Mouse (Mus musculus): ENCODE data around the gene Frmd4b.
"Not testable (repeated sequence)": the region's sequence is repeated elsewhere in the genome, so short reads cannot be mapped to it uniquely, and the experiment has no call there.

Frmd4b gene

DNA sequence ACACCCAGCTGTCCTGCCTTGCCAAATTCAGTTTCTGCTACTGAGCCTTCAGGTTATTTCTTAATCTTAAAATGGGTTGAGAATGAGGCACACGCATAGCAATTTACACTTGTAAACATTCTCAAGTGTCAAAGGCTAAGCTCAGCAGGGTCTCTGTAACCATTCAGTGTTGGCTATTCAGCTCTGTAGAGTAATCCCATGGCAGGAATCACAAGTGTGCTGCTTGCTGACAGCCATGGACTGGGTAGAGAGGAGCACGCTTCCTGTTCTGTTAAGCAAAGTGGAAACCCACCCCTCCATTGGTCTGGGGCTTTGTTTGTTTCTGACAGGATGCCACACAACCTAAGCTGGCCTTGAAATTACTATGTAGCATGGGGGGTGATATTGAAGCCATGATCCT lies 246.4 kb downstream of the Frmd4b start:
- in situ Hi-C loops (cut with MboI, MseI), result no loop called here

DNA sequence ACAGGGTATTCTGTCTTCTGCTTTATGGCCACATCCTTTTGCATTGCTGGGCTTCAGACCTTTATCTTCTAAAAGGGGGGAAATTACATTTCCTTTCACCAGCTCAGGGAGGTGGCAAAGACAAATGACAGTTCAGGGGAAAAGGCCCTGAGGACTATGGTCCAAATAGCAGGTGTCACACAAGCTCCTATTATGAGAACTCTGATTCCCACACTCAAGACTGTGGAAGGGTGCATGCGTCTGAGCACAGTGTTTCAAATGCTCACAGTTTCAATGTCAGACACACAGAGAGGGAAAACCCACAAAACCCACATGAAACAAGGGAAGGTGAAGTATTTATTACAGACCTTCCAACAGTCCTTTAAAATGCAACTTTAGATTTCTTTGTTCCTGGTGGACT lies 246.9 kb downstream of the Frmd4b start:
- in situ Hi-C loops (cut with MboI, MseI), result no loop called here

- in situ Hi-C loops (cut with MboI, MseI), result no loop called here
These were observed 253.5 kb downstream of the Frmd4b start for GRCm38 (mm10) chr6:97363846-97364245.

DNA sequence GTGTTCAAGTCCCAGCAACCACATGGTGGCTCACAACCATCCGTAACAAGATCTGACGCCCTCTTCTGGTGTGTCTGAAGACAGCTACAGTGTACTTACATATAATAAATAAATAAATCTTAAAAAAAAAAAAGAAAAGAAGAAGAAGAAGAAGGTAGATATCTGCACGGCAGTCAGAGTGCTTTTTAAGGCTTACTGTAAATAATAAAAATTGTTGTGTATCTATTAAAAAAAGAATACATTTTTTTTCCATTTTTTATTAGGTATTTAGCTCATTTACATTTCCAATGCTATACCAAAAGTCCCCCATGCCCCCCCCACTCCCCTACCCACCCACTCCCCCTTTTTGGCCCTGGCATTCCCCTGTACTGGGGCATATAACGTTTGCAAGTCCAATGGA lies 259.7 kb downstream of the Frmd4b start:
- in situ Hi-C loops (cut with MboI, MseI), result not testable (repeated sequence)

GRCm38 (mm10) chr6:97356612-97357011 lies 260.7 kb downstream of the Frmd4b start:
- in situ Hi-C loops (cut with MboI, MseI), result no loop called here

DNA sequence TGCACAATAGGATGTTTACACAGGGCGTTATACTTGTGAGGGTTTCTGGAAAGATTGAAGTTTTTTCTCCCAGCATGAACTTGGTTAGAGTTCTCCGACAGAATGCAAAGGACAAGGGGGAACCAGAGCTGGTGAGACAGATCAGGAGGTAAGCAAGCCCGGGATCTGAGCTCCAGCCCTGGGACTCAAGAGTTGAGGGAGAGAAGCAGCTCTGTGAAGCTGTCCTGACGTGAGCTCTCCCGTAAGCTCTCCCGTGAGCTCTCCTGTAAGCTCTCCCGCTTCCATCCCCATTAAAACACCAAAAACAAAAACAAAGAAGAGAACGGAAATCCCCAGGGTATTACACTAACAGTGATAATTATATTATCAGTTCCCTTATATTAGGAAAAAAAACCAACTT lies 262.2 kb downstream of the Frmd4b start:
- in situ Hi-C loops (cut with MboI, MseI), result no loop called here

DNA sequence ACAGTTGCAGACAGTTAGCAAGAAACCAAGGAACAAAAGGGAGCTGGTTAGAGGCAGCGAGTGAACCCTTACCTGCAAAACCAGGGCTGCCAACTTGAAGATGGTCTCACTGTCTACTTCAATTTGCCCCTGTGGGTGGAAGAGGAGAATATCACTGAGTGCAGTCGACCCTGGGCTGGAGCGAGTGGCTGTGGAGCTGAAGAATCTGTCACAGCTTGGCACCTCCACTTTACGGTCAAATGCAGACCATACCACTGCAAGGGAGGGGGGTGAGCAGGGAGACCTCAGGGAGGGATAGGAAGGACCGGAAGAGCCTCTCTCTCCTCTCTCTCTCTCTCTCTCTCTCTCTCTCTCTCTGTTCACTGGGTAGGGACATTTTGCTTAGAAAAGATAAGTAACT lies 263.4 kb downstream of the Frmd4b start:
- in situ Hi-C loops (cut with MboI, MseI), result no loop called here

DNA sequence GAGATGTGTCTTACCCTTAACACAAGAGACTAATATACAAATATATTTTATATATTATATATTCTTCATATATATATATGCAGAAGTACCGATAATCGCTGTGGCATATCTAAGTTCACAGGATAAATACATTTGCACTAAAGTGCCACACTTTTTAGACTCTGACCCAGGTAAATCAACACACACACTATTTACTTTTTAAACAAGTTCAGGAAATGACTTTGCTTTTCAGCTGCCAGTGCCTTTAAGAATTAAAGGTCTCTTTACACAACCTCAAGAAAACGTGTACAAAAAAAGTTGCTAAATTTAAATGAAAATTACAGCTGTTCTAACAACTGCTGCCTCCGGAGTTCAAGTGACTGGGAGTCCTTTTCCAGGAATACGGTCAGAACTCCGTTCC lies 264.0 kb downstream of the Frmd4b start:
- in situ Hi-C loops (cut with MboI, MseI), result no loop called here

GRCm38 (mm10) chr6:97352505-97353154 lies 264.7 kb downstream of the Frmd4b start:
- in situ Hi-C loops (cut with MboI, MseI), result no loop called here

- in situ Hi-C loops (cut with MboI, MseI), result no loop called here
These were observed 267.8 kb downstream of the Frmd4b start for GRCm38 (mm10) chr6:97349355-97350138.

GRCm38 (mm10) chr6:97346932-97347331 lies 270.4 kb downstream of the Frmd4b start:
- in situ Hi-C loops (cut with MboI, MseI), result no loop called here

GRCm38 (mm10) chr6:97346527-97346926 lies 270.8 kb downstream of the Frmd4b start:
- in situ Hi-C loops (cut with MboI, MseI), result no loop called here

DNA sequence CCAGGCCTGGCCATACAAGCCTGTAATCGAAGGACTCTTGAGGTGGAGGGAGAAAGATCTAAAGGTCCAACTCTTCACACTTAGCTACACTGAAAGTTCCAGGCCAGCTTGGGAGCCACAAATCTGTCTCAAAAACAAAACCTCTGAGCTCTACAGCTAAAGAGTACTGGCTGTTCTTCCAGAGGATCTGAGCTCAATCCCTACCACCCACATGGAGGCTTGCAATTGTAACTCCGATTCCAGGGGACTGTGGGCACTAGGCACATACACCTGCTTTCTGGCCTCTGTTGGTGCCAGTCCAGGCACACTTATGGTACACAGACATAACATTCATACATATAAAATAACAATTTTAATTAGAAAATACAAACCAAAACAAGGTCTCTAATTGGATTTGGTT lies 271.4 kb downstream of the Frmd4b start:
- in situ Hi-C loops (cut with MboI, MseI), result no loop called here

GRCm38 (mm10) chr6:97342185-97342584 lies 275.2 kb downstream of the Frmd4b start:
- in situ Hi-C loops (cut with MboI, MseI), result no loop called here

DNA sequence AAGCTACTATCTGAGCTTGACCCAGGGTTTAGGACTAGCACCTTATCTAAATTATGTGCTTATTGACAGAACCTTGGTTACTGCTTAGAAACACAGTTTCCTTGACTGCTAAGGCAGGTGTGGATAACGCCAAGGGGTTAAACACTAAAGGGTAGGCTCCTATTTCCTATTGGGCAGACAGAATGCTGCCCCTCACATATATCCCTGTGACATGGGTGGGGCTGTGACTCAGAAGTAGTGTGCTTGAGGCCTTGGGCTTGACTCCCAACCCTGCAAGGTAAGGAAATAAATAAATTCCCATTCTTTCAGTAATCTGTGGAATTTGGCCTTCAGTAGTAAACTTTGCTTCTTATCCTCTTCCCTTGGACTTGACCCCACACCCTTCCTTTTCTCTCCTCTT lies 275.7 kb downstream of the Frmd4b start:
- in situ Hi-C loops (cut with MboI, MseI), result no loop called here

DNA sequence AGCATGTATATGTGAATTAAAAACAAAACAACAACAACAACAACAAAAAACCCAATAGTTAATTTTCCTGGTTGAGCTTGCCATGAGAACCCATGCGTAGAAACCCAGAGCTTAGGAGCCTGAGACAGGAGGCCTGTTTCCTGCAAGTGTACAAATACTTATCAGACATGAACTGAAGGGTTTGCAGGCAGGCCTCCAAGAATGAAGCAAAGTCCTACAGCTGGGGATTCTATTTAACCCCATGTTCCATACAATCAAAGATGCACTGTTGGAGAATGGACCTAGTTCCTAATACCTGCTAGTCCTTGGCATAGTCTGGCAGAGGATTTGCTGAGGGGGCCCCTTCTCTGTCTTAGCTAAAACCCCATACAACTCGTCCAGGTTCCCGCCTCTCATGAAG lies 276.2 kb downstream of the Frmd4b start:
- in situ Hi-C loops (cut with MboI, MseI), result no loop called here

GRCm38 (mm10) chr6:97340211-97340791 lies 277.0 kb downstream of the Frmd4b start:
- in situ Hi-C loops (cut with MboI, MseI), result no loop called here

DNA sequence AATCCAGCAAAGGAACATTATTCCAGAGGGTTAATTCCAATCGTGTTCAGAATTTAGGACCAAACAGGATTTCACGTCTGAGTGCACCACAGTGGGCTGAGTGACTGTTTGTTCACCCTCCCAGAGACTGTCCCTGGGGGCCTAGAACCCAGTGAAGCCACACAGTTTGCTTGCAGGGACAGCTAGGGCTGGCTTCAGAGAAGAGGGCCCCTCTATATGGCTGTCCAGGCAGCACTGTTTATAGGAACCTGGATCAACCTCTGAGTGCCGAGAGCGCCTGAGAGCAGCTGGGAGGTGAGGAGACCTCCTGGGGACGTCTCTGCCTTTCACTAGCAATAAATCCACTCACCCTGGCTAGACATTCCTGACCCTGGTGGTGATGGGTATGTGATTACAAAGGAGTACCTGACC lies 278.1 kb downstream of the Frmd4b start:
- in situ Hi-C loops (cut with MboI, MseI), result no loop called here

DNA sequence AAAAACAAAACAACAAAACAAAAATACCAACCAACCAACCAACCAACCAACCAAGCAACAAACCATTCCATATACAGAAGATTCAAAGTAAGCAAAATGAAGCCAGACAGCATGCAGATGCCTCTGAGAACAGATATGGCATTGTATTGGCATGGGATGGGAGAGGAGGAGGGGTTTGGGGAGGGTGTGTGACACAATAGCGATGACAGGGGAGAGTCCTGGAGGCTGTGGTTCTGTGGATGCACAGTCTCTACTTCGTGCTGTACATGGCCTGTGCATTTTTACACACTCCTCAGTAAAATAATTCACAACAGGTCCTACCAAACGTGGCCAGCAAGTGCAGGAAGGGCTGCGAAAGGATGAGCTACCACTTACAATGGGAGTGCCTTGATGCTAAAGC lies 278.5 kb downstream of the Frmd4b start:
- in situ Hi-C loops (cut with MboI, MseI), result no loop called here

GRCm38 (mm10) chr6:97333323-97333722 lies 284.0 kb downstream of the Frmd4b start:
- in situ Hi-C loops (cut with MboI, MseI), result no loop called here

GRCm38 (mm10) chr6:97323951-97324350 lies 293.4 kb downstream of the Frmd4b start:
- in situ Hi-C loops (cut with MboI, MseI), result no loop called here

GRCm38 (mm10) chr6:97322126-97322525 lies 295.2 kb downstream of the Frmd4b start:
- in situ Hi-C loops (cut with MboI, MseI), result no loop called here

- in situ Hi-C loops (cut with MboI, MseI), result no loop called here
These were observed 296.2 kb downstream of the Frmd4b start for GRCm38 (mm10) chr6:97321156-97321555.

Measured in T-helper 1 cell (primary cell).